Mouse (Mus musculus) lung, embryonic 16.5 days (tissue): ENCODE results near the gene Rpl41. TPM values are rescaled to one million over a fixed set of nuclear protein-coding genes. Genes with fewer than 3 reads are reported as not detected.
"Not testable (repeated sequence)": the region's sequence is repeated elsewhere in the genome, so short reads cannot be mapped to it uniquely, and the experiment has no call there.

Experiments used
- ATAC-seq: fragments of 200-750 bp; cut with Nextera tagmentation; 2 replicates; pipeline ENCODE4 v1.8.0; 2017; ENCODE audit warnings: low read depth, mild to moderate bottlenecking, moderate library complexity
- H3K27ac ChIP-seq: fragments of 300-500 bp; sonication (generic); 2 replicates; pipeline ENCODE4 v1.5.1; 2014; ENCODE audit warnings: mild to moderate bottlenecking, control low read depth, low read length
- H3K27me3 ChIP-seq: fragments of 300-500 bp; sonication (generic); 2 replicates; pipeline ENCODE4 v1.6.1; 2014; ENCODE audit warnings: low read depth, low read length, mixed read lengths; ENCODE audit not compliant: control insufficient read depth, insufficient read depth
- H3K36me3 ChIP-seq: fragments of 300-500 bp; sonication (generic); 2 replicates; pipeline ENCODE4 v1.6.1; 2014; ENCODE audit warnings: low read length; ENCODE audit not compliant: control insufficient read depth, insufficient read depth
- H3K4me1 ChIP-seq: fragments of 300-500 bp; sonication (generic); replicated peaks from 2 replicates; pipeline ENCODE4 v1.6.1; 2014; ENCODE audit warnings: low read length, mixed read lengths; ENCODE audit not compliant: control insufficient read depth, insufficient read depth
- H3K4me2 ChIP-seq: fragments of 300-500 bp; sonication (generic); 2 replicates; pipeline ENCODE4 v1.6.1; 2014; ENCODE audit warnings: low read depth, low read length, control low read depth
- H3K4me3 ChIP-seq: fragments of 300-500 bp; sonication (generic); 2 replicates; pipeline ENCODE4 v1.5.1; 2014; ENCODE audit warnings: mild to moderate bottlenecking, low read length, control low read depth
- H3K9ac ChIP-seq: fragments of 300-500 bp; sonication (generic); 2 replicates; pipeline ENCODE4 v1.6.1; 2014; ENCODE audit warnings: low read length, control low read depth
- H3K9me3 ChIP-seq: fragments of 300-500 bp; sonication (generic); 2 replicates; pipeline ENCODE4 v1.6.1; 2016; ENCODE audit warnings: low read length; ENCODE audit not compliant: control insufficient read depth
- WGBS: fragments of 180-500 bp; shearing (Covaris S2); extraction: QIAGEN DNeasy Blood & Tissue Kit; methylation state at CpG from one replicate; pipeline ENCODE4 v1.1.7; 2014; 5-methylcytosine and 5-hydroxymethylcytosine counted together
- polyA plus RNA-seq: library from polyadenylated mRNA; unstranded; fragments of >200 nt; fragmentation: Nextera tagmentation; extraction: Ambion mirVana; gene quantifications from 2 replicates; pipeline ENCODE4 v1.2.1, GENCODE M21; 2015

The Rpl41 gene
- polyA plus RNA-seq, 1 experiment from 2014 or later = 4,423 TPM

- H3K27me3 ChIP-seq = no peaks in the 10 kb centered on the region
- peak; percentile 98 for ATAC-seq
- peak within 1 kb of the TSS; percentile 90 for H3K4me3 ChIP-seq
- H3K9me3 ChIP-seq = no peaks in the 10 kb centered on the region
- peak within 1 kb of the TSS; percentile 85 for H3K9ac ChIP-seq
- H3K4me1 ChIP-seq = peaks cover 13% of the 10 kb centered on the region
- H3K4me2 ChIP-seq = peak within 1 kb of the TSS; percentile 95
- H3K36me3 ChIP-seq = peaks cover 22% of the 10 kb centered on the region
- under 1% methylated on average over 56 of the region's 58 CpGs for WGBS
- peak within 1 kb of the TSS; percentile 97 for H3K27ac ChIP-seq
Observed at GRCm38 (mm10) chr10:128565788-128566531, 16.9 kb upstream of the Rpl41 start, which contains the start of gene Pa2g4. Gene Pa2g4, minus strand, starts transcription at chr10:128565987.

- H3K27me3 ChIP-seq = no peaks in the 10 kb centered on the region
- no peaks in the 10 kb centered on the region for H3K9me3 ChIP-seq
- ATAC-seq = peak; percentile 13
- peak overlapping the region; percentile 85 for H3K9ac ChIP-seq
- H3K36me3 ChIP-seq = peaks cover 27% of the 10 kb centered on the region
- peak overlapping the region; percentile 88 for H3K27ac ChIP-seq
- H3K4me3 ChIP-seq = peak overlapping the region; percentile 90
- peaks cover 13% of the 10 kb centered on the region for H3K4me1 ChIP-seq
- peak overlapping the region; percentile 95 for H3K4me2 ChIP-seq
- 0% methylated on average over 45 of the region's 46 CpGs for whole genome bisulfite sequencing
Observed at GRCm38 (mm10) chr10:128565206-128565787, 16.2 kb upstream of the Rpl41 start.

DNA sequence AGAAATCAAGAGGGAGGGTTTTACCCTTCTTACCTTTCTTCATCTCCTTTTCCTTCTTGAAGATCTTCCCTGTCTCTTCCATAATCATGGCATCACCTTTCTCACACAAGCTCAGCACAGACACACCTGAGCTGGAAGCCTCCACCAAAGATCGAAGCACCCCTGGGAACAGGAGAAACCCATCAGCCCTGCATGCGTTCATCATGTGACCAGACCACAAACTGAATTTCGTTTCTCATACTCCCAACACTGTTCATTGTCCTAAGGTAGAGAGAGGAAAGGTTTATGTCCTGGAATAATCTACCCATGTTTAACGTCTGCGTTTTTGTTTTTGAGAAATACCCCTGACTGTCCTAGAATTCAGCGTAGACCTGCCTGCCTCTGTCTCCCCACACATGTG is 14.4 kb upstream of the Rpl41 start:
- H3K4me3 ChIP-seq = no peak overlapping the region
- ATAC-seq = no peak
- peak overlapping the region; percentile 46; the same call in 1 of the 2 replicates for H3K9ac ChIP-seq

DNA sequence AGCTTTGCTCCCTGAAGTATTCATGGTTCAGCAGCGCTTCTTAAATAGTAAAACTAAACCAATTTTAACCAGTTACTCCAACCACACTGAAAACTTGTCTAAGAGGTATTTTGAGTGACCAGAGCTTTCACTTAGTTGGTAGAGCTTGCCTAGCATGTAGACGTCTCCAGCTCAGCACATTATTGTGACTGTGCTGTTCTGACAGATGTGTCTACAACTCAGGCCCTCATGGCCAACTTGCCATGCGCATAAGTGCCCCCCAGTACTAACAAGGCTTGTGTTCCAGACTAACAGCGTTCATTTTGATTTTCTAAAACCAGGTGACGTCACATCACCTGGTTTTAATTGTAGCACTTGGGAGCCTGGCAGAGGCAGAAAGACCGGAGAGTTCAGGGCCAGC is 7.9 kb upstream of the Rpl41 start:
- H3K27me3 ChIP-seq = no peaks in the 10 kb centered on the region
- H3K4me1 ChIP-seq = no peaks in the 10 kb centered on the region
- H3K36me3 ChIP-seq = peaks cover 41% of the 10 kb centered on the region
- WGBS = 81% methylated on average over 6 of the region's 6 CpGs
- no peaks in the 10 kb centered on the region for H3K9me3 ChIP-seq
- H3K4me2 ChIP-seq = no peak overlapping the region
- no peak overlapping the region for H3K9ac ChIP-seq
- no peak overlapping the region for H3K27ac ChIP-seq
- H3K4me3 ChIP-seq = no peak overlapping the region
- no peak for ATAC-seq

More for the DNA sequence above, 14.4 kb upstream of the Rpl41 start:
- H3K27ac ChIP-seq = no peak overlapping the region
- H3K36me3 ChIP-seq = peaks cover 39% of the 10 kb centered on the region
- no peak overlapping the region for H3K4me2 ChIP-seq
- peaks cover 13% of the 10 kb centered on the region for H3K4me1 ChIP-seq
- H3K27me3 ChIP-seq = no peaks in the 10 kb centered on the region
- H3K9me3 ChIP-seq = no peaks in the 10 kb centered on the region
- 89% methylated on average over 6 of the region's 6 CpGs for WGBS

GRCm38 (mm10) chr10:128556286-128556685 is 7.2 kb upstream of the Rpl41 start:
- ATAC-seq = no peak
- no peaks in the 10 kb centered on the region for H3K27me3 ChIP-seq

DNA sequence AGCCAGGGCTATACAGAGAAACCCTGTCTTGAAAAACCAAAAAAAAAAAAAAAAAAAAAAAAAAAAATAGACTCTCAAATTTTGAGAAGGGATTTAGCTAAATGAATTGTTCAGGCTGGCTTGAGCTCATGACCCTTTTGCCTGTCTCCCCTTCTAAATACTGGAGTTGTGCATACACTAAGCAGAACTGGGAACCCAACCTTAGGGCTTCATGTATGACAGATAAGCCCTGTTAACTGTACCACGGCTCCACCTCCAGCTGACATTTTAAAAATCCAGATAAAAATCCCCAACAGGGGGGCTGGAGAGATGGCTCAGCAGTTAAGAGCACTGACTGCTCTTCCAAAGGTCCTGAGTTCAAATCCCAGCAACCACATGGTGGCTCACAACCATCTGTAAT is 6.5 kb upstream of the Rpl41 start:
- not testable (repeated sequence) for H3K27ac ChIP-seq, H3K4me1 ChIP-seq, H3K27me3 ChIP-seq, H3K9me3 ChIP-seq, H3K9ac ChIP-seq, H3K4me2 ChIP-seq, ATAC-seq, H3K4me3 ChIP-seq
- peaks cover 31% of the 10 kb centered on the region for H3K36me3 ChIP-seq
- 74% methylated on average over 1 of the region's 1 CpGs for WGBS

More at GRCm38 (mm10) chr10:128556286-128556685, 7.2 kb upstream of the Rpl41 start:
- Histone ChIP-seq H3K36me3 (peaks cover 34% of the 10 kb centered on the region), H3K9me3 (no peaks in the 10 kb centered on the region), H3K4me3 (no peak overlapping the region), H3K27ac (no peak overlapping the region), H3K9ac (no peak overlapping the region), H3K4me1 (no peaks in the 10 kb centered on the region), H3K4me2 (no peak overlapping the region)

DNA sequence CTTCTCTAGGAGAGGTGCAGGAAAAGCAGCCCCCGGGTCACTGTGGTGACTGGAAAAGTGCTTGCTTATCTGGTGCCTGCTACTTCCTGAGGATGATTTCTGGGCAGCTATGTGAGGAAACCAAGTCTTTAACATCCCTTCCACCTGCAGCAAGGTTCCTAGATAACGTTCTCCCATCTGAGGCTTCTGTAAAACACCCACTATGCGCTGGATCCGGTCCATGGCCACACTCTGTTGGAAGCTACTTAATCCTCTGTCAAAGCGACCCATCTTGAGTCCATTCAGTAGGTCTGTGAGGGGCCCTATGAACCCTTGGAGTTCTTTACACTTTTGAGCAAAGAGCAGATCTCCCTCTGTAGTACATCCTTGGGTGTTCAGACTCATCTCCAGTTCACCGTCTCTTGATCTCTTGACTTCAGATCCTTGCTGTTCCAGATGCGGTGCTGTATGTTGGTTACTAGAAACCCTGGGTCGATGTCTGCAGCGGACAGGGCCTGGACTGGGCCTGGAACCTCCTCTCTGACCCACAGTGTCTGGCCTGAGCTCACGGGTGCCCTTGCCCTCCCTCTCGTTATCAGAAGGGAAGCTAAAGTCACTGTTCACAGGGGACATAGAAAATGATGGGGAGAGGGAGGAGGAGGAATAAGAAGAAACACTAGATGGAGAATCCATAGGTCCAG is 1.2 kb upstream of the Rpl41 start:
- H3K4me3 ChIP-seq, H3K36me3 ChIP-seq, H3K27ac ChIP-seq, H3K4me2 ChIP-seq, ATAC-seq, H3K27me3 ChIP-seq, H3K9ac ChIP-seq, H3K9me3 ChIP-seq: not testable (repeated sequence)
- WGBS = 81% methylated on average over 11 of the region's 11 CpGs
- peaks cover 10% of the 10 kb centered on the region; the same call in 1 of the 2 replicates for H3K4me1 ChIP-seq

DNA sequence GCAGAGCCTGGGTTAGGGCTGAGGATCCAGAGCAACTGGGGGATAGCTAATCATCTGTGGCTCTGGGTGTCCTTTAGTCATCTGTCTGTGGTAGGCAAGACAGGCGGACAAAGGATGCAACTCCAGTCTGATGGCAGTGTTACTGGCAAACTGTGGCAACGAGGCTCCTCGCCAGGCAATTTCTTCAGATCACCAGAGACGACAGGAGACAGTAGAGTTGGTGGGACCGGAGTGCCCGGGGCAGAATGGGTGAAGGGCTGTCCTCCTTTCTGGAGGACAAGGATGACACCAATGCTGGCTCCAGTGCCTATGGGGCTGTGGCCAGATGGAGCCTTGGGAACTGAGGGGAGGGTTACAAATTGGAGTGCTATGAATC is 565 bp upstream of the Rpl41 start:
- not testable (repeated sequence) for H3K9me3 ChIP-seq, H3K4me3 ChIP-seq, H3K4me2 ChIP-seq, H3K36me3 ChIP-seq, H3K27me3 ChIP-seq, ATAC-seq, H3K9ac ChIP-seq
- 61% methylated on average over 6 of the region's 6 CpGs for WGBS
- H3K27ac ChIP-seq = peak overlapping the region; percentile 39; the same call in 1 of the 2 replicates
- H3K4me1 ChIP-seq = peaks cover 10% of the 10 kb centered on the region; the same call in 1 of the 2 replicates
